Mouse (Mus musculus) monocyte, adult 5-6 weeks (primary cell): ENCODE data around the gene Rad51b. TPM values are rescaled to one million over a fixed set of nuclear protein-coding genes. Genes with fewer than 3 reads are reported as not detected.

ENCODE experiments used
- ATAC-seq: fragments of 153-309, 156-312 bp; replicated peaks from 2 replicates; pipeline ENCODE4 v1.8.0; 2017; ENCODE audit warnings: mild to moderate bottlenecking; ENCODE audit not compliant: low TSS enrichment, insufficient number of reproducible peaks, severe bottlenecking, poor library complexity, low FRiP score
- total RNA-seq: library from RNA; stranded (forward); fragments of 200-1000, 200-491, 200-594 nt; gene quantifications from 3 replicates; pipeline ENCODE4 v1.2.3, GENCODE M21; 2017

The Rad51b gene
- total RNA-seq, 1 experiment from 2014 or later = not detected

GRCm38 (mm10) chr12:79839096-79839941 lies 542.2 kb downstream of the Rad51b start:
- ATAC-seq = no peak

GRCm38 (mm10) chr12:79840465-79840864 lies 543.4 kb downstream of the Rad51b start:
- ATAC-seq = no peak

- peak; percentile 81 for ATAC-seq
Measured at GRCm38 (mm10) chr12:79841248-79841647, 544.2 kb downstream of the Rad51b start.

GRCm38 (mm10) chr12:79842319-79842718 lies 545.2 kb downstream of the Rad51b start:
- no peak for ATAC-seq

- ATAC-seq = no peak
Measured at GRCm38 (mm10) chr12:79843002-79843401, 545.9 kb downstream of the Rad51b start.

- no peak for ATAC-seq
Measured at GRCm38 (mm10) chr12:79843496-79843895, 546.4 kb downstream of the Rad51b start.

- no peak for ATAC-seq
Measured at GRCm38 (mm10) chr12:79846247-79847151, 549.4 kb downstream of the Rad51b start.

GRCm38 (mm10) chr12:79848539-79848938 lies 551.5 kb downstream of the Rad51b start:
- no peak for ATAC-seq

- no peak for ATAC-seq
Measured at GRCm38 (mm10) chr12:79850021-79850420, 552.9 kb downstream of the Rad51b start.

GRCm38 (mm10) chr12:79851898-79852297 lies 554.8 kb downstream of the Rad51b start:
- no peak for ATAC-seq

- no peak for ATAC-seq
Measured at GRCm38 (mm10) chr12:79852606-79853005, 555.5 kb downstream of the Rad51b start.

- no peak for ATAC-seq
Measured at GRCm38 (mm10) chr12:79853901-79854490, 556.9 kb downstream of the Rad51b start.

- ATAC-seq = no peak
Measured at GRCm38 (mm10) chr12:79854507-79854906, 557.4 kb downstream of the Rad51b start.

GRCm38 (mm10) chr12:79856116-79856909 lies 559.2 kb downstream of the Rad51b start:
- ATAC-seq = no peak

GRCm38 (mm10) chr12:79857704-79858103 lies 560.6 kb downstream of the Rad51b start:
- ATAC-seq = no peak

GRCm38 (mm10) chr12:79858336-79858735 lies 561.3 kb downstream of the Rad51b start:
- ATAC-seq = no peak

GRCm38 (mm10) chr12:79859354-79860247 lies 562.5 kb downstream of the Rad51b start:
- no peak for ATAC-seq

- ATAC-seq = no peak
Measured at GRCm38 (mm10) chr12:79860248-79860555, 563.1 kb downstream of the Rad51b start.
